Mouse (Mus musculus): ENCODE results near the gene Ap1g2.

The Ap1g2 gene

GRCm38 (mm10) chr14:55113351-55113974 lies 7.1 kb upstream of the Ap1g2 start:
- peak; percentile 31 to 36 for DNase-seq

GRCm38 (mm10) chr14:55111720-55112119 lies 5.3 kb upstream of the Ap1g2 start:
- peak; percentile 53 to 54 for DNase-seq

- DNase-seq, result peak in 1 of 2 experiments; percentile 12
Observed at GRCm38 (mm10) chr14:55110076-55110475, 3.7 kb upstream of the Ap1g2 start.

GRCm38 (mm10) chr14:55109048-55109873 lies 2.9 kb upstream of the Ap1g2 start:
- DNase-seq, result no peak

GRCm38 (mm10) chr14:55108202-55108870 lies 1.9 kb upstream of the Ap1g2 start:
- peak in 1 of 2 experiments; percentile 70 for DNase-seq

GRCm38 (mm10) chr14:55106990-55107389 lies 597 bp upstream of the Ap1g2 start:
- DNase-seq, result no peak

GRCm38 (mm10) chr14:55105386-55105785 lies 1.0 kb downstream of the Ap1g2 start:
- DNase-seq, result no peak

GRCm38 (mm10) chr14:55104365-55104764 lies 2.0 kb downstream of the Ap1g2 start:
- no peak for DNase-seq

GRCm38 (mm10) chr14:55102253-55102785 lies 4.1 kb downstream of the Ap1g2 start:
- no peak for DNase-seq

- DNase-seq, result peak; percentile 78 to 81
Observed at GRCm38 (mm10) chr14:55101592-55101991, 4.8 kb downstream of the Ap1g2 start.

GRCm38 (mm10) chr14:55098067-55098466 lies 8.3 kb downstream of the Ap1g2 start:
- DNase-seq, result peak in 1 of 2 experiments; percentile 51

GRCm38 (mm10) chr14:55097646-55098045 lies 8.7 kb downstream of the Ap1g2 start:
- no peak for DNase-seq

- no peak for DNase-seq
Observed at GRCm38 (mm10) chr14:55096573-55097087, 9.8 kb downstream of the Ap1g2 start.

- no peak for DNase-seq
Observed at GRCm38 (mm10) chr14:55095671-55096070, 10.7 kb downstream of the Ap1g2 start.

GRCm38 (mm10) chr14:55095263-55095662 lies 11.1 kb downstream of the Ap1g2 start:
- no peak for DNase-seq

GRCm38 (mm10) chr14:55094704-55095231 lies 11.6 kb downstream of the Ap1g2 start, which contains the start of gene Thtpa:
Gene Thtpa, plus strand, starts transcription at chr14:55094784.
- DNase-seq, result peak; percentile 83 to 85

- no peak for DNase-seq
Observed at GRCm38 (mm10) chr14:55093927-55094326, 12.5 kb downstream of the Ap1g2 start.

- peak; percentile 96 to 97 for DNase-seq
Observed at GRCm38 (mm10) chr14:55092011-55092577, 14.3 kb downstream of the Ap1g2 start, which contains the start of gene Zfhx2. Gene Zfhx2, minus strand, starts transcription at chr14:55092324.

- peak; percentile 44 to 46 for DNase-seq
Observed at GRCm38 (mm10) chr14:55091209-55091865, 15.1 kb downstream of the Ap1g2 start.

GRCm38 (mm10) chr14:55089199-55089947 lies 17.0 kb downstream of the Ap1g2 start:
- peak; percentile 31 to 46 for DNase-seq

GRCm38 (mm10) chr14:55086009-55086514 lies 20.3 kb downstream of the Ap1g2 start:
- DNase-seq, result no peak

All from cerebellum, postnatal 36 days (tissue).